Mouse (Mus musculus) bone marrow, adult 2 months (tissue): ENCODE results near the gene Serpina12. TPM values are rescaled to one million over a fixed set of nuclear protein-coding genes. Genes with fewer than 3 reads are reported as not detected.
A peak's percentile ranks its signal among the peaks of the same experiment; 100 is the strongest.

Experiments used
- H3K27ac ChIP-seq: fragments of 200-500 bp; 2 replicates; pipeline ENCODE4 v1.5.1; 2012; ENCODE audit warnings: low read depth, mild to moderate bottlenecking, control low read depth, inconsistent platforms, low read length; ENCODE audit not compliant: control insufficient read depth, poor library complexity, insufficient read depth
- H3K4me1 ChIP-seq: fragments of 200-500 bp; 2 replicates; pipeline ENCODE4 v1.6.1; 2011; ENCODE audit warnings: low read length; ENCODE audit not compliant: control insufficient read depth, insufficient read depth
- H3K4me3 ChIP-seq: fragments of 200-500 bp; replicated peaks from 2 replicates; pipeline ENCODE3; 2011; ENCODE audit warnings: mild to moderate bottlenecking, low read depth, low read length, control low read depth; ENCODE audit not compliant: control insufficient read depth
- CTCF ChIP-seq: fragments of 200-500 bp; IDR thresholded peaks from 2 replicates; pipeline ENCODE4 v1.5.1; 2011; ENCODE audit warnings: low read length, control low read depth; ENCODE audit not compliant: control insufficient read depth, insufficient read depth
- POLR2A ChIP-seq: fragments of 200-500 bp; IDR thresholded peaks from 2 replicates; pipeline ENCODE4 v1.6.1; 2011; ENCODE audit warnings: low read depth, mild to moderate bottlenecking, control low read depth, low read length, borderline replicate concordance; ENCODE audit not compliant: control insufficient read depth
- WGBS: fragments of 180-500 bp; shearing (Covaris S2); methylation state at CpG from one replicate; pipeline ENCODE4 v1.1.7; 2018; 5-methylcytosine and 5-hydroxymethylcytosine counted together
- polyA plus RNA-seq: library from polyadenylated mRNA; stranded (reverse); fragments of >200 nt; gene quantifications from 2 replicates; pipeline ENCODE4 v1.2.4, GENCODE M21; 2011; ENCODE audit warnings: low replicate concordance; ENCODE audit not compliant: missing spikeins, insufficient read depth, insufficient read length

Gene Serpina12
- polyA plus RNA-seq, 1 experiment, result 0.82 TPM

- no peaks in the 10 kb centered on the region for H3K4me1 ChIP-seq
- H3K27ac ChIP-seq, result no peak overlapping the region
- no peak overlapping the region for H3K4me3 ChIP-seq
- WGBS, result 82% methylated on average over 7 of the region's 7 CpGs
- TF ChIP-seq CTCF (no peak), POLR2A (no peak)
Observed at GRCm38 (mm10) chr12:104038181-104038580, 6.1 kb downstream of the Serpina12 start.

DNA sequence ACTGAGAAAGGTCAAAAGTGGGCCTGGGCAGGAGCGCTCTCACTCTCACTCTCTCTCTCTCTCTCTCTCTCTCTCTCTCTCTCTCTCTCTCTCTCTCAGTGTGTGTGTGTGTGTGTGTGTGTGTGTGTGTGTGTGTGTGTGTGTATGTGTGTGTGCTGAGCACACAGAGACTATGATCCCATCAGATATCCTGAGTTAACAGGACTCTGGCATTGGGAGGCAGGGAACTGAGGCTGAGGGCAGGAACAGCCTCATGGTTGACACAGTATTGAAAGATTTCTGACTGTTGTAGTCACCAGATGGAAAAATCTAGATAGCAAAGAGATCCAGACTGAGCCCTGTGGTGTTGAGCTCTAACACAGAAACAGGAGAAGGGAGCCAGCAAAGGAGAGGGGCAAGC is 10.5 kb downstream of the Serpina12 start:
- 83% methylated on average over 1 of the region's 1 CpGs for WGBS
- no peak overlapping the region for H3K4me3 ChIP-seq
- no peak overlapping the region for H3K27ac ChIP-seq
- no peaks in the 10 kb centered on the region for H3K4me1 ChIP-seq
- TF ChIP-seq CTCF (no peak), POLR2A (no peak)

- H3K4me1 ChIP-seq, result no peaks in the 10 kb centered on the region
- TF ChIP-seq CTCF, result peak; percentile 64
- no peak for TF ChIP-seq POLR2A
- no peak overlapping the region for H3K4me3 ChIP-seq
- no peak overlapping the region for H3K27ac ChIP-seq
- WGBS, result 34% methylated on average over 8 of the region's 8 CpGs
Observed at GRCm38 (mm10) chr12:104029986-104030385, 14.3 kb downstream of the Serpina12 start.

DNA sequence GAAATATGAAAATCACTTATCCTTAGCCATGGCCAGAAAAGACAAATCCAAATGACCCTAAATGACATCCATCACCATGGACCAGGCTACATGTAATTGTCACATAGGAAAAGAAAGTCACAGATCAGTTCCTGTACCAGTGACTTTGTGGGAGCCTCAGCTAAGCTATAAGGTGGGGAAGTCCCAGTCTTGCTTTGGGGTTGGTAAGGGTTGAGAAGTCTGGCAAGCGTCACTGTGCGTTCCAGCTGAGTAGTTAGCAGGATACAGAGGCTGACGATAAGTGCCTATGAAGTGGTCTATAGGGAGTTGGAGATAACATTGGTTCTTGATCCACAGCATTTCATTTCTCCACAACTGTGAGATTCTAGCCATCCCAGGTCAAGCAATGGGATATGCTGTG is 29.0 kb downstream of the Serpina12 start:
- TF ChIP-seq POLR2A, result no peak
- no peak for TF ChIP-seq CTCF
- no peak overlapping the region for H3K27ac ChIP-seq
- H3K4me3 ChIP-seq, result no peak overlapping the region
- 42% methylated on average over 3 of the region's 3 CpGs for WGBS
- no peaks in the 10 kb centered on the region for H3K4me1 ChIP-seq

- 78% methylated on average over 6 of the region's 6 CpGs for whole genome bisulfite sequencing
- TF ChIP-seq CTCF (no peak), POLR2A (no peak)
- Histone ChIP-seq H3K27ac (no peak within 1 kb of the TSS), H3K4me1 (no peaks in the 10 kb centered on the region), H3K4me3 (no peak within 1 kb of the TSS)
Observed at GRCm38 (mm10) chr12:104013620-104014019, 30.6 kb downstream of the Serpina12 start, which contains the start of gene Serpina9. Serpina9 (minus strand) TSS chr12:104013755.

GRCm38 (mm10) chr12:104004689-104005088 is 39.6 kb downstream of the Serpina12 start:
- no peak overlapping the region for H3K4me3 ChIP-seq
- no peak for TF ChIP-seq POLR2A
- TF ChIP-seq CTCF, result no peak
- no peak overlapping the region for H3K27ac ChIP-seq
- H3K4me1 ChIP-seq, result no peaks in the 10 kb centered on the region
- WGBS, result 80% methylated on average over 5 of the region's 5 CpGs

DNA sequence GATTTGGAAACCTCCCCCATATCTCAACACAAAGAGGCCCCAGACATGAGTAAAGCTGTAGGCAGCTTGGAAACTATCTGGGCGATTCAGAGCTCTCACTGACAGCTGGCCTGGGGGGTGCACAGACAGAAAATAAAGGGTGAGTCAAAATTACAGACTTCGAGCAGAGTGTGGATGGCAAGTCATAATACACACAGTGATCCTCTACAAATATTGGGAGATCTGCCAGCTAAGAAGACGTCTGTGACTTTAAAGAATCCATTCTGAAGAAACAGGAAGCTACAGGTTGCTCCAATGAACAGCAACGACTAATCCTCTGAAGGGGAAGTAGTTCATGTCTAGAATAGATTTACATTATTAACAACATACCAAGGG is 41.0 kb downstream of the Serpina12 start:
- H3K4me3 ChIP-seq, result no peak overlapping the region
- WGBS, result 26% methylated on average over 4 of the region's 4 CpGs
- TF ChIP-seq POLR2A (no peak), CTCF (no peak)
- H3K27ac ChIP-seq, result no peak overlapping the region
- no peaks in the 10 kb centered on the region for H3K4me1 ChIP-seq

DNA sequence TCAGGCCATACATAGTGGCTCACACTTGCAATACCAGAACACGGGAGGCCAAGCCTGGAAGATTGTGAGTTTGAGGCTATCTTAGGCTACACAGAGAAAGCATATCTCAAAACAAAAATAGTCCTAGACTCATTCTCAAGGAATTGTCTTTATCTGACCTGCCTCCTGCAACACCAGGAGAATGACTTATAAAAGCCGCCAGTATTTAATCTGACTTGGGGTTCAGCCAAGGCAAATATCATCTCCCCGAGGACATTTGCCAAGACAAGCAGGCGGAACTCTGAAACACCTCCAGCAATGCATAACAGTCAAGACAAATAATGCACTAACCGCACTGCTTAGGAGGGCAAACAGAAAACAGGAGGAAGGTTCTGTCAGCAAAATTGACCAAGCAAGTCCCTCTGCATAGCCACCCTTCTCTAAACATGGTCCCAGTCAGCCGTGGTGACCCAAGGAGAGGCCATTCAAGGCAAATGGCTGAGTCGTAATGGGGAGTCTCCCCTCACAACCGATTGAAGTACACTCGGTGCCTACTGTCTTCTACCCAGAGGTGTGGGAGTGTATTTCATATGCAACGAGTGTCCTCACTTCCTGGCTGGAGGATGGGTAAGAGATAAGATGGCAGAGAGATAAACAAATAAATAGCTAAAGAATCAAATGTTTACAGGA is 41.5 kb downstream of the Serpina12 start:
- WGBS, result 67% methylated on average over 10 of the region's 10 CpGs
- TF ChIP-seq CTCF (no peak), POLR2A (no peak)
- Histone ChIP-seq H3K27ac (no peak overlapping the region), H3K4me1 (no peaks in the 10 kb centered on the region), H3K4me3 (no peak overlapping the region)

DNA sequence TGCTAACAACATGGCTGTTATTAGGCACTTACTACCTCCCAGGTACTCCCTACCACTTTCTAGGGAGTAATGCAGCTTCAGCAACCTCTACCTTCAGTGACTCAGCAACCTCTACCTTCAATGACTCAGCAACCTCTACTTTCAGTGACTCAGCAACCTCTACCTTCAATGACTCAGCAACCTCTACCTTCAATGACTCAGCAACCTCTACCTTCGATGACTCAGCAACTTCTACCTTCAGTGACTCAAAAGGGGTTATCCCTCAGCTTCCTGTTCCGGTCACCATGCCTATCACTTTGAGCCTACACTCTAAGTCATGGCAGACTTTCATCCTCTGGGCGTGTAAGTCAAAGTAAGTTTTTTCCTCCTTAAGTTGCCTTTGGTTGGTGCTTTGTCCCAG is 43.6 kb downstream of the Serpina12 start:
- WGBS, result 64% methylated on average over 3 of the region's 3 CpGs
- TF ChIP-seq POLR2A (no peak), CTCF (no peak)
- H3K27ac ChIP-seq, result no peak overlapping the region
- no peak overlapping the region for H3K4me3 ChIP-seq
- H3K4me1 ChIP-seq, result no peaks in the 10 kb centered on the region
